Mouse (Mus musculus): ENCODE measurements around the gene Iqgap3. TPM values are rescaled to one million over a fixed set of nuclear protein-coding genes. Genes with fewer than 3 reads are reported as not detected.

The Iqgap3 gene
- polyA plus RNA-seq, 1 experiment from 2014 or later: 24.9 TPM

GRCm38 (mm10) chr3:88148776-88149509 lies 67.2 kb downstream of the Iqgap3 start:
- H3K9me3 ChIP-seq: no peaks in the 10 kb centered on the region
- WGBS: 71% methylated on average over 4 of the region's 4 CpGs
- no peaks in the 10 kb centered on the region for H3K27me3 ChIP-seq
- no peaks in the 10 kb centered on the region for H3K36me3 ChIP-seq (replicated peaks)
- H3K4me3 ChIP-seq (replicated peaks): no peak overlapping the region
- peak overlapping the region; percentile 94 for H3K27ac ChIP-seq
- ATAC-seq (ENCODE audit: low FRiP score): no peak
- peak overlapping the region; percentile 21; the same call in 1 of the 2 replicates for H3K9ac ChIP-seq
- peak overlapping the region; percentile 41 for H3K4me2 ChIP-seq
- peaks cover 92% of the 10 kb centered on the region for H3K4me1 ChIP-seq

DNA sequence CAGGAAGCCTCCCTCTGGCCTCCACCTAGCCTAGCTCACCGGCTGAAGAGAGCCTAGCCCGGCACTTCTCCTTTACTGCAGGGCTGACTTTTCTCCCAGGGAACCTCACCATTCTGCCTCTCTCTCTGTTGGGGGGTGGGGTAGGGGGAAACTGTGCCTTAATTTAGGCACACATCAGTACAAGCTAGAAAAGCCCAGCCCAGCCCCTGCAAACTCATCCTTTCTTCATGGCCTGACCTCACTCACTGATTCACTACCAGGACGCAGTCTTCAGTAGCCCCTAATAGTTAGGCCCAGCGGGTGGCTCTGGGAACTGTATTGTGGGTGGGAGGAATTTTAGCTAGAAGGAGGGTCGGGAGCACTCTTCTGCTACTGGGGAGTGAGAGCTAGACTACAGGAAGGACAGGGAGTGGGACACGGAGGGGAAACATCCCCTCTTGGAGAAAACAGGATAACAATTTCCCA lies 67.8 kb downstream of the Iqgap3 start:
- Histone ChIP-seq H3K4me1 (peaks cover 86% of the 10 kb centered on the region), H3K27ac (peak overlapping the region; percentile 94), H3K27me3 (no peaks in the 10 kb centered on the region), H3K4me2 (peak overlapping the region; percentile 41), H3K9ac (peak overlapping the region; percentile 21; the same call in 1 of the 2 replicates), H3K9me3 (no peaks in the 10 kb centered on the region), H3K36me3 (replicated peaks) (no peaks in the 10 kb centered on the region), H3K4me3 (replicated peaks) (no peak overlapping the region; the same call in 1 of the 2 replicates)
- no peak for ATAC-seq (ENCODE audit: low FRiP score)
- WGBS: 11% methylated on average over 6 of the region's 6 CpGs

DNA sequence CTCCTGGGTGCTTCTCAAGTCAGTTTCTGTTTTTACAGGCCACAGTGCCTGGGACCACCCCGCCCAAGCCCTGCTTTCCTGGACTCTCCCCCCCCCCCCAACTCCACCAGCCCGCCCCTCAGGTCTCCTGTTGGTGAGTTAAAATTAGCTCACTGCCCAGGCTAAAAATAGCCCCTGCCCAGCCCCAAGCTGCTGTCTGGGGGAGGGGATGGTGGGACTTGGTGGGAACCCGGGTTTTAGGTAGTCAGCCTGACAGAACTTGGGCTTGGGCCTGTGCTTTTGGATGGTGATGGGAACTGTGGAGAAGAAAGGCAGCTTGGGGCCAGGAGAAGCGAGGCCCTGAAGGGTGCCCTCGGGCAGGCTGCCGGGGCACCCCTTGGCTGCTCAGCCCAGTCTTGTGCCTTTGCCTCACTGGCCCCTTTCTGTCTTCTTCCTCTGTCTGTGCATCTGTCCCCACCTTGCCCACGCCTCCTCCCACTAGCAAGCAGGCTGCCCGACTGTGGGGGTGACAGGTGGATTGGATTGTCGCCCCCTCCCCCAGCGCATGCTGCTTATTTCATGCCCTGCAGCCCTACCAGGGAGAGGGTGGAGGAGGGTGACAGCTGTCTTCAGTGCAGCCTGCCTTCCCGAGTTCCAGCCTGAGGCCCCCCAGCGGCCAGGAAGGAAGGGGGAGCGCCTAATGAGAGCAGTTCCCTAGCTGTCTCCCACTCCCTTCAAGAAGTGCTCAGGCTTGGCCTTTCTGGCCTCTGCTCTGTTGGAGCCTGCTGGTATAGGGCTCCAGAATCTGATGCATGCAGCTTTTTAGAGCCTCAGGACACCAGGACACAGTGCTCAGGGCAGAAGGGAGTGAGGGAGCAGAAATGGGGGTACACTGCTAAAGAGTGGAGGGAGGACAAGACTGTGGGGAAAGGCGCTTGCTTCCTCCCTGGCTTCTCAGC lies 68.6 kb downstream of the Iqgap3 start:
- Histone ChIP-seq H3K27me3 (no peaks in the 10 kb centered on the region), H3K4me3 (replicated peaks) (peak overlapping the region; percentile 9; the same call in 1 of the 2 replicates), H3K9ac (peak overlapping the region; percentile 30), H3K9me3 (no peaks in the 10 kb centered on the region), H3K27ac (peak overlapping the region; percentile 94), H3K4me1 (peaks cover 78% of the 10 kb centered on the region), H3K36me3 (replicated peaks) (no peaks in the 10 kb centered on the region), H3K4me2 (peak overlapping the region; percentile 41)
- WGBS: 12% methylated on average over 14 of the region's 14 CpGs
- peak; percentile 57 for ATAC-seq (ENCODE audit: low FRiP score)

- Histone ChIP-seq H3K27ac (peak overlapping the region; percentile 94), H3K4me3 (replicated peaks) (0 out of 2 replicates have a peak overlapping the region, but pooled peaks have one; percentile 9), H3K36me3 (replicated peaks) (peaks cover 1% of the 10 kb centered on the region; the same call in 1 of the 2 replicates), H3K27me3 (no peaks in the 10 kb centered on the region), H3K9ac (peak overlapping the region; percentile 30; the same call in 1 of the 2 replicates), H3K4me2 (peak overlapping the region; percentile 41), H3K4me1 (peaks cover 72% of the 10 kb centered on the region), H3K9me3 (no peaks in the 10 kb centered on the region)
- ATAC-seq (ENCODE audit: low FRiP score): no peak
- WGBS: 51% methylated on average over 3 of the region's 3 CpGs
These were observed 69.2 kb downstream of the Iqgap3 start for GRCm38 (mm10) chr3:88150999-88151364.

- no peak overlapping the region for H3K4me3 ChIP-seq (replicated peaks)
- peaks cover 61% of the 10 kb centered on the region for H3K4me1 ChIP-seq
- no peaks in the 10 kb centered on the region for H3K9me3 ChIP-seq
- 31% methylated on average over 3 of the region's 3 CpGs for WGBS
- H3K36me3 ChIP-seq (replicated peaks): peaks cover 12% of the 10 kb centered on the region
- H3K9ac ChIP-seq: peak overlapping the region; percentile 26; the same call in 1 of the 2 replicates
- peak overlapping the region; percentile 34 for H3K4me2 ChIP-seq
- peak; percentile 88 for ATAC-seq (ENCODE audit: low FRiP score)
- peak overlapping the region; percentile 94 for H3K27ac ChIP-seq
- H3K27me3 ChIP-seq: no peaks in the 10 kb centered on the region
These were observed 70.3 kb downstream of the Iqgap3 start for GRCm38 (mm10) chr3:88152056-88152455.

DNA sequence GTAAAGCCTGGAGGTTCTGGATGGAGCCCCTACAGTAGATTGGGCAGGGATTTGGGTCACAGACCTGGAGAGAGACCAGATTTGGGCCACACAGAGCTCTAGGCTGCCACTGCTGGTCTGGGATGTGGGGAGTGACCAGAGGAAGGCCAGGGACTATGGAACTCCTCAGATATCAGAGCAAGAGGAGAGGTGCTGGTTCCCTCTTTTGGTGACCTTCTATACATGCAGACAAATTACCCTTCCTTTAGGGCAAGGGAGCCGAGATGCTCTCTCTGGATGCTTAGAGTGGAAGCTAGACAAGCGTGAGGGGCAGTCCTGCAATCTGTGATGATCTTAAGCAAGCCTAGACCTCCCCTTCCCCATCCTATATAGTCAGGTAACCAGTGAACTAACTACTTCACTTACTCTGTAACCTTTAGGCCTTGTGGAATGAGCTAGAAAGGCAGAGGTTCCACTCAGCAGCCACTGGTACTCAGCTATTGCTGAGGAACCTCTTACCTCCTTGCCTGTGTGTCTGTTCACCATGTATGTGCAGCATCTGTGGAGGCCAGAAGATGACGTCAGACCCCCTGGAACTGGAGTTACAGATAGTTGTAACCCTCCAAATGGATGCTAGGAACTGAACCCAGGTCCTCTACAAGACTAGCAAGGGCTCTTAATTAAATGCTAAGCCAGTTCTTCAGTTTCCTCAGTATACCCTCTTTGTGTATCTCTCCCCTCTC lies 71.7 kb downstream of the Iqgap3 start:
- Histone ChIP-seq H3K4me1 (peaks cover 57% of the 10 kb centered on the region), H3K9me3 (no peaks in the 10 kb centered on the region), H3K9ac (no peak overlapping the region), H3K4me3 (replicated peaks) (no peak overlapping the region), H3K27me3 (no peaks in the 10 kb centered on the region), H3K36me3 (replicated peaks) (peaks cover 20% of the 10 kb centered on the region), H3K4me2 (no peak overlapping the region), H3K27ac (peak overlapping the region; percentile 94; the same call in 1 of the 2 replicates)
- 87% methylated on average over 3 of the region's 3 CpGs for WGBS
- no peak for ATAC-seq (ENCODE audit: low FRiP score)

DNA sequence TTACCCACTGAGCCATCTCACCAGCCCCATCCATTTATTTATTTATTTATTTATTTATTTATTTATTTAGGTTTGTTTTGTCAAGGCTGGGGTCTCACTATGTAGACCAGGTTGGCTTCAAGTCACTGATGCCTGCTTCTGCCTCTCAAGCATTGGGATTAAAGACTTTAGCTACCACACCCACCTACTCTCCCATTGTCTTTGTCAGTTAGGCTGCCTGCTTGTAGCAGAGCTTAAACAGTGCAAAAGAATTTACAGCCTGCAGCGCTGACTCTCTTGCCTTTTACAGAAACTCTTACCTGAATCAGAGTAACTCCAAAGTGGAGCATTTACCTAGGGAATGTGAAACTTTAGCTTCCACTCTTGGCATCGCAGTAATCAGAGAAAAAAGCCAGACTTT lies 72.5 kb downstream of the Iqgap3 start:
- no peak overlapping the region for H3K9ac ChIP-seq
- H3K27ac ChIP-seq: no peak overlapping the region
- ATAC-seq (ENCODE audit: low FRiP score): no peak
- H3K36me3 ChIP-seq (replicated peaks): peaks cover 28% of the 10 kb centered on the region
- no peak overlapping the region for H3K4me3 ChIP-seq (replicated peaks)
- H3K27me3 ChIP-seq: no peaks in the 10 kb centered on the region
- 72% methylated on average over 2 of the region's 2 CpGs for WGBS
- H3K4me2 ChIP-seq: no peak overlapping the region
- H3K9me3 ChIP-seq: no peaks in the 10 kb centered on the region
- H3K4me1 ChIP-seq: peaks cover 49% of the 10 kb centered on the region

GRCm38 (mm10) chr3:88156817-88157216 lies 75.0 kb downstream of the Iqgap3 start:
- H3K27me3 ChIP-seq: no peaks in the 10 kb centered on the region
- ATAC-seq (ENCODE audit: low FRiP score): no peak
- H3K27ac ChIP-seq: no peak overlapping the region
- peaks cover 52% of the 10 kb centered on the region for H3K36me3 ChIP-seq (replicated peaks)
- H3K9me3 ChIP-seq: no peaks in the 10 kb centered on the region
- no peak overlapping the region for H3K4me3 ChIP-seq (replicated peaks)
- peaks cover 24% of the 10 kb centered on the region for H3K4me1 ChIP-seq
- H3K9ac ChIP-seq: no peak overlapping the region
- H3K4me2 ChIP-seq: no peak overlapping the region

- Histone ChIP-seq H3K4me1 (peaks cover 12% of the 10 kb centered on the region), H3K36me3 (replicated peaks) (peaks cover 63% of the 10 kb centered on the region), H3K4me2 (0 out of 2 replicates have a peak overlapping the region, but pooled peaks have one; percentile 17)
These were observed 76.2 kb downstream of the Iqgap3 start for GRCm38 (mm10) chr3:88157771-88158597.

GRCm38 (mm10) chr3:88158991-88159390 lies 77.2 kb downstream of the Iqgap3 start:
- no peak for ATAC-seq (ENCODE audit: low FRiP score)
- no peak overlapping the region for H3K27ac ChIP-seq
- peaks cover 12% of the 10 kb centered on the region for H3K4me1 ChIP-seq
- no peak overlapping the region for H3K9ac ChIP-seq
- no peak overlapping the region for H3K4me2 ChIP-seq
- no peaks in the 10 kb centered on the region for H3K27me3 ChIP-seq
- 92% methylated on average over 6 of the region's 6 CpGs for WGBS
- H3K36me3 ChIP-seq (replicated peaks): peaks cover 70% of the 10 kb centered on the region
- H3K9me3 ChIP-seq: no peaks in the 10 kb centered on the region
- no peak overlapping the region for H3K4me3 ChIP-seq (replicated peaks)

More at GRCm38 (mm10) chr3:88157771-88158597, 76.2 kb downstream of the Iqgap3 start:
- Histone ChIP-seq H3K9ac (no peak overlapping the region), H3K27me3 (no peaks in the 10 kb centered on the region), H3K9me3 (no peaks in the 10 kb centered on the region), H3K27ac (peak overlapping the region; percentile 46; the same call in 1 of the 2 replicates), H3K4me3 (replicated peaks) (no peak overlapping the region)
- ATAC-seq (ENCODE audit: low FRiP score): peak; percentile 87
- WGBS: 17% methylated on average over 23 of the region's 23 CpGs

GRCm38 (mm10) chr3:88160856-88161255 lies 79.1 kb downstream of the Iqgap3 start:
- Histone ChIP-seq H3K4me1 (peaks cover 18% of the 10 kb centered on the region), H3K9me3 (no peaks in the 10 kb centered on the region), H3K27me3 (no peaks in the 10 kb centered on the region), H3K9ac (no peak overlapping the region), H3K36me3 (replicated peaks) (peaks cover 87% of the 10 kb centered on the region), H3K27ac (no peak overlapping the region), H3K4me3 (replicated peaks) (no peak overlapping the region), H3K4me2 (no peak overlapping the region)
- 80% methylated on average over 6 of the region's 6 CpGs for WGBS
- ATAC-seq (ENCODE audit: low FRiP score): no peak
